Mouse (Mus musculus) heart, embryonic 12.5 days (tissue): Measurements from ENCODE around the gene Pde10a. TPM values are rescaled to one million over a fixed set of nuclear protein-coding genes. Genes with fewer than 3 reads are reported as not detected.

Source experiments
- ATAC-seq: fragments of 200-750 bp; cut with Nextera tagmentation; 2 replicates; pipeline ENCODE4 v1.8.0; 2017; ENCODE audit warnings: moderate TSS enrichment, moderate library complexity; ENCODE audit not compliant: insufficient number of reproducible peaks, low FRiP score
- H3K27ac ChIP-seq: fragments of 300-500 bp; sonication (generic); 2 replicates; pipeline ENCODE4 v1.5.1; 2016; ENCODE audit warnings: mild to moderate bottlenecking, moderate library complexity; ENCODE audit not compliant: poor library complexity, severe bottlenecking
- H3K27me3 ChIP-seq: fragments of 300-500 bp; sonication (generic); replicated peaks from 2 replicates; pipeline ENCODE4 v1.6.1; 2016; ENCODE audit warnings: mild to moderate bottlenecking, moderate library complexity
- H3K36me3 ChIP-seq: fragments of 300-500 bp; sonication (generic); 2 replicates; pipeline ENCODE4 v1.6.1; 2016; ENCODE audit warnings: mild to moderate bottlenecking, moderate library complexity
- H3K4me1 ChIP-seq: fragments of 300-500 bp; sonication (generic); replicated peaks from 2 replicates; pipeline ENCODE4 v1.6.1; 2016; ENCODE audit warnings: mild to moderate bottlenecking
- H3K4me2 ChIP-seq: fragments of 300-500 bp; sonication (generic); 2 replicates; pipeline ENCODE4 v1.6.1; 2016; ENCODE audit warnings: mild to moderate bottlenecking, moderate library complexity
- H3K4me3 ChIP-seq: fragments of 300-500 bp; sonication (generic); 2 replicates; pipeline ENCODE4 v1.5.1; 2016; ENCODE audit warnings: mild to moderate bottlenecking
- H3K9ac ChIP-seq: fragments of 300-500 bp; sonication (generic); 2 replicates; pipeline ENCODE4 v1.6.1; 2016; ENCODE audit warnings: mild to moderate bottlenecking, moderate library complexity
- H3K9me3 ChIP-seq: fragments of 300-500 bp; sonication (generic); replicated peaks from 2 replicates; pipeline ENCODE4 v1.6.1; 2016; ENCODE audit warnings: mild to moderate bottlenecking, moderate library complexity
- WGBS: fragments of 180-500 bp; shearing (Covaris S2); methylation state at CpG from one replicate; pipeline ENCODE4 v1.1.7; 2016; 5-methylcytosine and 5-hydroxymethylcytosine counted together
- polyA plus RNA-seq: library from polyadenylated mRNA; unstranded; fragments of >200 nt; fragmentation: Nextera tagmentation; extraction: Ambion mirVana; gene quantifications from 2 replicates; pipeline ENCODE4 v1.2.1, GENCODE M21; 2016

Pde10a gene
- polyA plus RNA-seq, 1 experiment from 2014 or later = 1.4 TPM

DNA sequence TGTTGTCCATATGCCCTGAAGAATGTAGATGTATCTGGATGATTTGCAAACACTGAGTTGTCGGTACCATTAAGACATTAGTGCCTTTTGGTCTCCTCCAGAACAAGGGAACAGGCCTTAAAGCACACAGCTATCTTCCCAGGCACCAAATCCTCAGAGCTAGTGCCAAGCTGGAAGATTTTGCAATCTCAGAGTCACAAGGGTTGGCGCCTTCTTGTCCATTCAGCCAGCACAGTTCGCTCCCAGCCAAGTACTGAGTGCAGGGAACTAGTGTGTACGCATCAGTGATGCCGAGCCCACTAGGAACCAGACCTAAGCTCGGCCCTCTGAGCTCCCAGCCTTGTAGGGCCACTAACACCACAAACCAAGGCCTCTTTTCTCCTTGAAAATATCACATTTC lies 440.0 kb downstream of the Pde10a start:
- no peak overlapping the region for H3K9ac ChIP-seq
- no peaks in the 10 kb centered on the region; the same call in 1 of the 2 replicates for H3K27me3 ChIP-seq
- 81% methylated on average over 6 of the region's 6 CpGs for WGBS
- H3K4me2 ChIP-seq = no peak overlapping the region
- H3K4me1 ChIP-seq = no peaks in the 10 kb centered on the region
- no peaks in the 10 kb centered on the region for H3K9me3 ChIP-seq
- no peak overlapping the region for H3K27ac ChIP-seq
- H3K36me3 ChIP-seq = no peaks in the 10 kb centered on the region
- H3K4me3 ChIP-seq = no peak overlapping the region
- no peak for ATAC-seq

DNA sequence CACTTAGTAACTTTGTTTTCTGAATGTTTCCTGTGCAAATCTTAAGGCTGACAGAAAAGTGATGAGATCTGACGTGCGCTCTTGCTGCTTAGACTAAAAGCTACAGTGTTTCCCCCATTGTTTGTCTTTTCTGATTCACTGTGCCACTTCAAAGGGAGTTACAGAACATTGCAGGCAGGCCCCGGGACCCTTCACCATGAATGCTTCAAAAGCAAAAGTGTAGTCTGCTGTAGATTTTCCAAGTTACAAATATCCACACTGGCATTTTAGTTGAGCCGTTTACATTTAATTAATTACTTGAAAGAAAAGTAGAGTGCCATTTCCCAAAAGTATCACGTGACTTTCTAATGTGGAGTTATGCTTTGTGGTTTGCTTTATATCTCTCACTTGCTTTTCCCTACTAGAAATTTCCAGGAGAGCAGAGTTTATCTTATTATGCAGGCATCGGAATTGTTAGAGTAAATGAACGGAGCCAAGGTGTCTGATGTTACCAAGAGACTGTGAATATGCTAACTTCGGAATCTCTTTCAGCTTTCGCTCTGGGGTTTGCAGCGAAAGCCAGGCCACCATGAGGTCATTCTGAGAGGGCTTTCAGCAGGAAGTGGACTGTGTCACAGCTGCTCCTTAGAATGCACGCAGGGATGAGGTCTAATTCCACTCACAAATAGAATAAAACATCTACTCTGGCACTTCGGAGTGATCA lies 447.1 kb downstream of the Pde10a start:
- ATAC-seq = no peak
- WGBS = 43% methylated on average over 12 of the region's 12 CpGs
- Histone ChIP-seq H3K9me3 (no peaks in the 10 kb centered on the region), H3K27me3 (peaks cover 15% of the 10 kb centered on the region; the same call in 1 of the 2 replicates), H3K27ac (no peak overlapping the region), H3K4me2 (no peak overlapping the region), H3K9ac (no peak overlapping the region), H3K36me3 (no peaks in the 10 kb centered on the region), H3K4me3 (no peak overlapping the region), H3K4me1 (peaks cover 4% of the 10 kb centered on the region; the same call in 1 of the 2 replicates)

DNA sequence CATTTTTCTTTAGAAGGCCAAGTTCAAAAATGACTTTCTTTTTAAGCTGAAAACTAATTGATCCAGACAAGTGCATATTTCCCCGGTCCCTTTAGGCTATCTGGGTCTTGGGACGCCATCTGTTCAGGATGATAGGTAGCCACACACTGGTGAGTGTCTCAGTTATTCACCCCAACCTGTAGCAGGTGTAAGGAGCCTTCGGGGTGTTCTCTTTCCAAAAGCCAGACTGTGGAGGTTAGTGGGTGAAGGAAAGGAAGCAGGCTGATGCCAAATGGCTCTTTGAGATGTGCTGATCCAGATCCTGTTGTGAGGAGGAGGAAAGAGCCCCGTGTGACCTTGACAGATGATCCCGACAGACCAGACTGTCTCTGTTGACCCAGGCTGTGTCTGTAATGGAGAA lies 448.2 kb downstream of the Pde10a start:
- Histone ChIP-seq H3K4me1 (peaks cover 4% of the 10 kb centered on the region; the same call in 1 of the 2 replicates), H3K27me3 (peaks cover 15% of the 10 kb centered on the region; the same call in 1 of the 2 replicates), H3K36me3 (no peaks in the 10 kb centered on the region), H3K27ac (no peak overlapping the region), H3K4me3 (no peak overlapping the region), H3K9me3 (no peaks in the 10 kb centered on the region), H3K4me2 (no peak overlapping the region), H3K9ac (no peak overlapping the region)
- no peak for ATAC-seq
- WGBS = 62% methylated on average over 5 of the region's 5 CpGs

DNA sequence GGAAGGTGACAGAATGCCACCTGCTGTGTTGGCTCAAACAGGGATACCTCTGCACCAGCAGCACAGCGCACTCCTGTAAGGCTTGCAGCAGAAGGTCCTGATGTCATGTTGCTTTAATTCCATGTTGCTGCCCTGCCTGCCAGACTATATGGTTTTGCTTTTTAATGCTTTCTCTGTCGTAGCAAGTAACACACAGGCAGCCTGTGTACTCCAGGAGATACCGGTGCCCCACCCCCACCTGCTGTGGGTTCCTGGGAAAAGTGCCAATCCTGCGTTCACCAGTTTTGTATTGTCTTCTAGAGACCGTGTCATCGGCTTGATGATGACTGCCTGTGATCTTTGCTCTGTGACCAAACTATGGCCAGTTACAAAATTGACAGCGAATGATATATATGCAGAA lies 449.3 kb downstream of the Pde10a start:
- no peak overlapping the region for H3K27ac ChIP-seq
- no peaks in the 10 kb centered on the region for H3K36me3 ChIP-seq
- peaks cover 15% of the 10 kb centered on the region for H3K27me3 ChIP-seq
- H3K9ac ChIP-seq = no peak overlapping the region
- H3K4me3 ChIP-seq = no peak overlapping the region
- H3K9me3 ChIP-seq = no peaks in the 10 kb centered on the region
- no peak for ATAC-seq
- WGBS = 65% methylated on average over 7 of the region's 7 CpGs
- peaks cover 4% of the 10 kb centered on the region; the same call in 1 of the 2 replicates for H3K4me1 ChIP-seq
- no peak overlapping the region for H3K4me2 ChIP-seq

DNA sequence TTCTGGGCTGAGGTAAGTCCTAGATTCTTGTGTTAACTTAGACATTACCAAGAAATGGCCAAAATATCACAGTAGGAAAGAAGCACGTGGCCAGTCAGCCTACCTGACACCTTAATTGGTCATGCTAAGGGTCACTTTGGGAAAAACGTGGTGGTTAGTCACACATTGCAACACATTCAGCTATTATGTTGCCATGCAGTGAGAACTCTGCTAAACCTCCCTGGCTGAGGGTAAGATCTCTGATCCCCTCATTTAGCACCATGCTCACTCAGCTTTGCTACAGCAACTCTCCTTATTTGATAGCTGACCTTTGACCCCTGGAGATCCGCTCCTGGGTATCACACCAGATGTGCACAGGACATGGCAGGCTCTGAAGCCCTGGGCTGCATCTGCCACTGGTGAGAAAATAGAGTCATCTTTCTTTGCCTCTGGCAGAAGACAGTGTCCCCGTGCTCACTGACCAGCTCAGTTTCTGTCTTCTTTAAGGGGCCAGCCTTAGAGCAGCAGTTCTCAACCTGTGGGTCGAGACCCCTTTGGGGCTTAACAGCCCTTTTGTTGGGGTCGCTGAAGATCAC lies 449.7 kb downstream of the Pde10a start:
- ATAC-seq = no peak
- Histone ChIP-seq H3K4me2 (no peak overlapping the region), H3K27ac (no peak overlapping the region), H3K4me3 (no peak overlapping the region), H3K9me3 (no peaks in the 10 kb centered on the region), H3K9ac (no peak overlapping the region), H3K27me3 (peaks cover 15% of the 10 kb centered on the region), H3K4me1 (peaks cover 4% of the 10 kb centered on the region; the same call in 1 of the 2 replicates), H3K36me3 (no peaks in the 10 kb centered on the region)
- 66% methylated on average over 6 of the region's 6 CpGs for WGBS

DNA sequence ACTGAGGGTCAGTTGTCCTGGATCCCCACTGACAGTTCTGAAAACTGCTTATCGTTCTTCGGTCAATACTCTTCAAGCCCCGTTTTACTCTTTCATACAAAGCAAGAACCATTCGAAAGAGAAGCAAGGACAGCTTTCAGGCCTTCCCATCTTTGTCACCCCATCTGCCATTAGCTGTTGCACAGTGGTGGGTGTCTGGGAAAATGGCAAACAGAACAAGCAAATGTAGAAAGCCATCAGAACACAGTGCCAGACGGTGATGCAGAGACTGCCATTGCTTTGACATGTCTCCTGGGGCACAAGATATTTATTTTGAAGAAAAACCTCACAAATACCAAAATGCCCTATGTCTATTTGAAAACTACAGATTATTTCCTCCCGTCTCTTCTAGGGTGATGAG lies 451.6 kb downstream of the Pde10a start:
- no peaks in the 10 kb centered on the region for H3K36me3 ChIP-seq
- H3K4me1 ChIP-seq = peaks cover 4% of the 10 kb centered on the region; the same call in 1 of the 2 replicates

DNA sequence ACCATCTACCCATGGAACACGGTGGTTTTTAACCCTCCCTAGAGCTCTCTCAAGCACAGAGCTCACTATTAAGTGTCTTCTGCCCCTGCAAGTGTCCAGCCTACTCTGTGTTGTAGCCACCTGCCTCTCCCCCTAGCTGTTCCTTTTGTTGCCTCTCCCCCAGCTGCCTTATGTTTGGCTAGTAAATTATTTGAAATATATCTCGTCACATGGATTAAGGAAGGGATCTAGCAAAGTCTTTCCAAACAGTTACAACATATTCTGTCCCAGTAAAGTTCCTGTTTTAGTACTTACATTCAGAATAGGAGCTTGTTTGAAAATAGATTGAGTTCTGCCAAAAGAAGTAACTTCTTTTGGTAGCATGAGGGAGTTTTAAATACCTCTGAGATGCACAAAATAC lies 452.1 kb downstream of the Pde10a start:
- H3K4me2 ChIP-seq = no peak overlapping the region
- no peaks in the 10 kb centered on the region for H3K9me3 ChIP-seq
- H3K4me3 ChIP-seq = no peak overlapping the region
- no peak overlapping the region for H3K9ac ChIP-seq
- no peaks in the 10 kb centered on the region for H3K36me3 ChIP-seq
- no peak overlapping the region for H3K27ac ChIP-seq
- peaks cover 4% of the 10 kb centered on the region; the same call in 1 of the 2 replicates for H3K4me1 ChIP-seq
- peaks cover 17% of the 10 kb centered on the region for H3K27me3 ChIP-seq
- ATAC-seq = no peak
- 62% methylated on average over 2 of the region's 2 CpGs for WGBS

More for the DNA sequence above, 451.6 kb downstream of the Pde10a start:
- Histone ChIP-seq H3K9ac (no peak overlapping the region), H3K4me3 (no peak overlapping the region), H3K27me3 (peaks cover 16% of the 10 kb centered on the region), H3K27ac (no peak overlapping the region), H3K4me2 (no peak overlapping the region), H3K9me3 (no peaks in the 10 kb centered on the region)
- WGBS = 84% methylated on average over 6 of the region's 6 CpGs
- ATAC-seq = no peak

DNA sequence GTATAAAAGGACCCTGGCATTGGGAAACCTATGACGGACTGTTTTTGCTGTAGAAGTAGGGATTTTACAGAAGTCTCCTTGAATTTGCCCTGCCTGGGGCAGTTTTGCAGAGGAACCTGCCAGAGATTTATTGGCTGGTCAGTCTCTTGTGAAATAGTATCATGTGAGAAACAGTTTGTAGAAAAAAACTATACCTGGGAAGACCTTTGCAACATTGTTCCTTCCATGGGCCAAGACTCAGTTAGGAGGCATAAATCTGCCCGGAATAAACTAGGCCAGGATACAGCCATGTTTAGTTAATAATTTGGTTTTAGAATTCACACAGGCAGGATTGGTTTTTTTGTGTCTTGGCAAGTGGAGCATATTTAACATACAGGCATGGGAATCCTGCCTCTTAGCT lies 458.4 kb downstream of the Pde10a start:
- no peak overlapping the region for H3K4me3 ChIP-seq
- WGBS = 74% methylated on average over 2 of the region's 2 CpGs
- no peak overlapping the region for H3K27ac ChIP-seq
- H3K4me2 ChIP-seq = no peak overlapping the region
- H3K36me3 ChIP-seq = no peaks in the 10 kb centered on the region
- H3K27me3 ChIP-seq = peaks cover 5% of the 10 kb centered on the region
- ATAC-seq = no peak
- no peaks in the 10 kb centered on the region for H3K9me3 ChIP-seq
- H3K9ac ChIP-seq = no peak overlapping the region
- H3K4me1 ChIP-seq = peaks cover 4% of the 10 kb centered on the region; the same call in 1 of the 2 replicates

DNA sequence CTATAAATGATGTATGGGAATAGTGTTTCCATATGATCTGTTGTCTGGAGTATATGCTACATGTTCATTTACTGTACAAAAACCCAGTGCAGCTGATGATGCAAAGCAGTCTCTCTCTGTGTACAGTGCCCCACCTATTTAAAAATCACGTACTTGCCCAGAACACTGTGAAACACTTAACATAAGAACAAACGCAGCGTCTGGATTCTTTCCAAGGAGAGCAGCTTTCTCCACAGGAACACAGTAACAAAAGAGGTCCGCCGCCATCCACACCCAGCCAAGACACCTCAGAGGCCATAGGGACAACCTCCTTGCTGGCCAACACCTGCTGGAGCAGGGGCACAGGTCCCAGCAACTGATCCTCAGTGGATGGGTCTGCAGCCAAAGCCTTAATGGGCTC lies 460.5 kb downstream of the Pde10a start:
- no peak for ATAC-seq
- no peaks in the 10 kb centered on the region for H3K36me3 ChIP-seq

DNA sequence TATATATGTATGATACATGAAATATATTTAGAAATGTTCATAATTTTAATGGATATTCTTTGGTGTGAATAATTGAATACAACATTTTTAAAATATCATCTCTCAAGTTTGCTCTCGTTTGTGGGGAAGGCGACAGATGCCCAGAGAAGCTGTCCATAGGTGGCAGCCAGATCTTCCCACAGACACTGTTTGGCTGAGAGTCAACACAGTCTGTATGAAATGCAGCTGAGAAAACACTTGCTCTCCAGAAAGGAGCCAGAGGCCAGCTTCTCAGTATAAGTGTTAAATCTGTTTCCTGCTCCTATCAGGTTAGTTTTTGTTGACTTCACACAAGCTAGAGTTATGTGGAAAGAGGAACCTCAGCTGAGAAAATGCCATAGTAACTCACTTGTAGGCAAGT lies 461.4 kb downstream of the Pde10a start:
- Histone ChIP-seq H3K36me3 (no peaks in the 10 kb centered on the region), H3K4me3 (no peak overlapping the region), H3K4me1 (peaks cover 11% of the 10 kb centered on the region), H3K27me3 (peaks cover 3% of the 10 kb centered on the region; the same call in 1 of the 2 replicates), H3K9ac (no peak overlapping the region), H3K27ac (no peak overlapping the region), H3K4me2 (no peak overlapping the region), H3K9me3 (no peaks in the 10 kb centered on the region)
- no peak for ATAC-seq
- WGBS = 72% methylated on average over 2 of the region's 2 CpGs

More for the DNA sequence above, 460.5 kb downstream of the Pde10a start:
- no peak overlapping the region for H3K27ac ChIP-seq
- no peaks in the 10 kb centered on the region for H3K9me3 ChIP-seq
- H3K4me2 ChIP-seq = no peak overlapping the region
- WGBS = 59% methylated on average over 5 of the region's 5 CpGs
- peaks cover 5% of the 10 kb centered on the region; the same call in 1 of the 2 replicates for H3K27me3 ChIP-seq
- no peak overlapping the region for H3K9ac ChIP-seq
- H3K4me1 ChIP-seq = peaks cover 11% of the 10 kb centered on the region
- no peak overlapping the region for H3K4me3 ChIP-seq

DNA sequence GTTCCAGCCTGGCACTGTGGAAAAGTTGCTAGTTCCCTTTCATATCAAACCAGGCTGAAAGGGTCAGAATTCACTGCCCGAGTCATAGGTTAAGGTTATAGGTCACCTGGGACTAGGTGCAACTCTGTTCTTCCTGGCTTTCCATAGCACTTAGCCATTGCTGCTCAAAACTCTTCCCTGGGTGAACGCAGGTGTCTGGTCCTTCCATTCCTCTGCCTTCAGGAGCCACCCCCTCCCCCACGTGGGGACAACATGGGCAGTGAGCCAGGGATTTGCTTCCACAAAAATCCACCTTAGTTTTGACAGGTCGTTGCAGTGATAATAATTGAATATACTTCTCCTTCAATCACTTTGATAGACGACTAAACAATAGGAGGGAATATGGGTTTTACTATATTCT lies 462.2 kb downstream of the Pde10a start:
- H3K27ac ChIP-seq = no peak overlapping the region
- H3K4me2 ChIP-seq = no peak overlapping the region
- no peak overlapping the region for H3K9ac ChIP-seq
- no peak for ATAC-seq
- peaks cover 11% of the 10 kb centered on the region for H3K4me1 ChIP-seq
- H3K27me3 ChIP-seq = no peaks in the 10 kb centered on the region
- 75% methylated on average over 5 of the region's 5 CpGs for WGBS
- no peak overlapping the region for H3K4me3 ChIP-seq
- no peaks in the 10 kb centered on the region for H3K9me3 ChIP-seq
- no peaks in the 10 kb centered on the region for H3K36me3 ChIP-seq
